Mouse (Mus musculus) liver (tissue): ENCODE measurements around the gene Fut9.

ENCODE experiments used
- DNase-seq: peaks from one replicate; pipeline ENCODE4 v3.0.0-alpha.2; 2020; ENCODE audit warnings: mixed read lengths

The Fut9 gene

GRCm38 (mm10) chr4:25799476-25800283, at the start of gene Fut9:
TSS of gene Fut9 (minus strand) at chr4:25800244.
- peak; percentile 6 for DNase-seq

- no peak for DNase-seq
Observed at GRCm38 (mm10) chr4:25815783-25816182, 15.7 kb upstream of the Fut9 start.

DNA sequence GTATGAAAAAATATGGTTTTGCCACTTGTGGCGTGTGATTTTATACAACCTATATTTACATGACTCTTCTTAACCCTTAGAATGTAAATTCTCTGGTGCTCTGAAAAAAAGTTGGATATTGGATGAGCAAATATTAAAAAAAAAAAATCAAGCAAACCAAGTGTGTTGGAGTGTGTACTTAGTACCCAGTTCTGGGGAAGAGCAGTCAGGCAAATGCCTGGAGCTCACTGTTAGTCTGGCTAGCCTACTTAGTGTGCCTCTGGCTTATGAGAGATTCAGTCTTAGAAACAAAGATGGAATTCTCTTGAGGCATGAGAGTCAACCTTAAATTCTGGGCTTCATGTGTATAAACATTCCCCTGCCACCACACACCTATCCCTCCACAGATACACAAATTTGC, 13.3 kb upstream of the Fut9 start:
- DNase-seq: no peak

- no peak for DNase-seq
Observed at GRCm38 (mm10) chr4:25810058-25810457, 10.0 kb upstream of the Fut9 start.

DNA sequence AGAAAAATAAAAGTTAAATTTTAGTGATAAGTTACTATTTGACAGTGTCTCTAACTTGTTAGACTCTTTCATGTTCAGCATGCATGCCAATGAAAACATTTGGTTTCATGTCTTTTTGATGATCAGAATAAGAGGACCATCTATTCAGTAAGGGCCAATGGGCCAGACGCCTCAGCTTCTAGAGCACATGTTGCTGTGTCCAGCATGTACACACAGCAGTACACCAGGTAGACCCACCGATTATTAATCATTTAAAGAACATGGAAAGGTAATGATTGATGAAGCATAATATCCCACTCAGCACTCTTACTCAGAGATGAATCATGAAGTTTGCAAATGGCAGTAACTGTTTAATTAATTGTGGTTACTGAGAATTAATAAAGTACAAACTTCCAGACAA, 1.7 kb upstream of the Fut9 start:
- DNase-seq: no peak

DNA sequence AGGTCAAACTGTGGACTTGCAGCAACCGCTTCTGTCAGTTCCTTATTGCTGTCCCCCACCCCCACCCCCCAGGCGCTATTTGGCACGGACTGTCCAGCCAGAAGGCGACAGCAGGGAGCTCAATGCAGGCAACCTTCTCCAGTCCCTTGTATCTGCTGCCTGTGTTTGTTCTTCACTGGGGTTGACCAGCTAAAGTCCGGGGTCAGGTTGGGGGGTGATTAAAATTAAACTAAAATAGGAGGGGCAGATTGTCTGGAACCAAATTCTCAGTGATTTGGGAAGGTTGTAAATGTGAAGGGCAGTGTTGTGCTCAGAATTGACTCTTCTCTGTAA, 206 bp upstream of the Fut9 start:
- no peak for DNase-seq

GRCm38 (mm10) chr4:25799051-25799475, 981 bp downstream of the Fut9 start:
- DNase-seq: no peak

DNA sequence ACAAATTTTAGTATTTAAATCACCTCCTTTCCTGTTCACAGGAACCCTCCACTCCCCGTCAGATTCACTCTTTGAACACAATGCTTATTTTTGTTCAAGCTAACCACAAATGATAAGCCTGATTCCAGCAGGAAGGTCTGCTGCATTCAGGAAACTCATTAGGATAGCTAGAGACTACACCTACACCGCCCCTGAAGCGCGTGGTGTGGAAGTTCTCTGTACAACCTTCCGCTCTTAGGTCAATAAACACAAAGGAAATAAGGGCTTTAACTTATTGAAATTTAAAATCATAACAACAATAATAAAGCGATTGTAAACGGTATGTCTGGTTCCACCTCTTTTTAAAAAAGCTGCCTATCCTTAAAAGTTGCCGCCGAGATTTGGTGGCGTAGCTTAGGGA, 1.6 kb downstream of the Fut9 start:
- DNase-seq: no peak

- no peak for DNase-seq
Observed at GRCm38 (mm10) chr4:25796149-25796548, 3.9 kb downstream of the Fut9 start.

- no peak for DNase-seq
Observed at GRCm38 (mm10) chr4:25785276-25785675, 14.8 kb downstream of the Fut9 start.

DNA sequence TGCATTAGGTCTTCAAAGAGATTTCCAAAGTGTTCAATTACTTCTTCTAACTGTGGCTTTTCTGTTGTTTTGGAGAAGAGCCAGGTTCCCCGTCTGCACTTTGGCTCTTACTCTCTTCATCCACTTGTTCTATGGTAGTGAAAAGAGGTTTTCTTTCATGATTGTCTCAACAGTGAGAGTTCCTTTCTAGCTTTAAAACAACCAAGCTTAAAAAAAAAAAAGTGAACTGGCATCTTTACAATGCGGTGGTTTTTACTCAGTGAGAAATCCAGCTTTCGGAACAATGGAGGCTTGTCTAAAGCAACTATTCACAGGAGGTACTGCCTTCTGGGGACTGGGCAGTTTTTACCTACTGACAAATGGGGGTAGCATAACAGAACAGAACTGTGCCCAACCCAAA, 31.4 kb downstream of the Fut9 start:
- no peak for DNase-seq

- no peak for DNase-seq
Observed at GRCm38 (mm10) chr4:25763091-25763490, 37.0 kb downstream of the Fut9 start.

DNA sequence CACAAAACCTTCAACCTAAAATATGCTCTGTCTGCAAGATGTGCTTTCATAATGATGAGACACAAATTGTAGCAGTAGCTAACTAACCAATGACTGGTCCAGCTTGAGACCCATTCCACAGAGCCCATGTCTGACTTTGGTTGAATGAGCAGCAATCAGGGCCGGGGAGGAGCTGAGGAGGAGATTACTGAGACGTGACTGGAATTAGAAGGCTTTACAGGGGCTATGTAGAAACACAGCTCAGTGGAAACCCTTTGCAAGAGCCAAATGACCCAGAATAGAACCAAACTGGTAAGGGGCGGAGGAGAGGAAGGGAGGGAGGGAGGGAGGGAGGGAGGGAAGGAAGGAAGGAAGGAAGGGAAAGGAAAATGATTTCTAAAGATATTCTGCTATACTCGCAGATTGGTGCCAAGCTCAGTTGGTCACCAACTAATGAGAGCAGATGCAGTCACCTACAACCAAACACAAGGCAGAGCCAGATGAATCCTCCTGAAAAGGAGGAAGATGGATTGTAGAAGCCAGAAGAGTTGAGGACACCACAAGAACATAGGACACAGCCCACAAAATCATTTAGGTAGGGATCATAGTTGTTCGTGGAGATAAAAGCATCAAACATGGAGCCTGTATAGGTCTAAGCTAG, 42.0 kb downstream of the Fut9 start:
- no peak for DNase-seq

DNA sequence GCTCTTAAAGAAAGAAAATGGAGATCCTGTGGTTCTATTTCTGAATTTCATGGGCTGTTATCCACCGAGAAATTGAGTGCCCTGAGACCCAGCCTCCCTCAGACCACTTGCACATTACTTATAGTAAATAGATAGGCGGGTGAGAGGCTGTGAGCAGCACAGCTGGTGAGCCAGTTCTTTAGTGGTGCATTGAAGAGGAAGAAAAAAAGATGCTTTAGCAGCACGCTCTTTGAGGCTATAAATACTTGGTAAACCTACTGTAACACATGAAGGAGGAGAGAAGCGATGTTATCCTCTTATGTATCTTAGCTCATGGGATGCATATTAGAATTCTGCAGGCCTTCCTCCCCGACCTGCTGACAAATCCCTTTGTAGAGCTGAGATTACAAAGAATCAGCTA, 58.5 kb downstream of the Fut9 start:
- DNase-seq: no peak

- DNase-seq: no peak
Observed at GRCm38 (mm10) chr4:25738782-25739181, 61.3 kb downstream of the Fut9 start.

- no peak for DNase-seq
Observed at GRCm38 (mm10) chr4:25721576-25721975, 78.5 kb downstream of the Fut9 start.

- no peak for DNase-seq
Observed at GRCm38 (mm10) chr4:25713907-25714306, 86.1 kb downstream of the Fut9 start.

- no peak for DNase-seq
Observed at GRCm38 (mm10) chr4:25684976-25685375, 115.1 kb downstream of the Fut9 start.

- no peak for DNase-seq
Observed at GRCm38 (mm10) chr4:25664196-25664595, 135.8 kb downstream of the Fut9 start.

GRCm38 (mm10) chr4:25661204-25661727, 138.8 kb downstream of the Fut9 start:
- DNase-seq: no peak

DNA sequence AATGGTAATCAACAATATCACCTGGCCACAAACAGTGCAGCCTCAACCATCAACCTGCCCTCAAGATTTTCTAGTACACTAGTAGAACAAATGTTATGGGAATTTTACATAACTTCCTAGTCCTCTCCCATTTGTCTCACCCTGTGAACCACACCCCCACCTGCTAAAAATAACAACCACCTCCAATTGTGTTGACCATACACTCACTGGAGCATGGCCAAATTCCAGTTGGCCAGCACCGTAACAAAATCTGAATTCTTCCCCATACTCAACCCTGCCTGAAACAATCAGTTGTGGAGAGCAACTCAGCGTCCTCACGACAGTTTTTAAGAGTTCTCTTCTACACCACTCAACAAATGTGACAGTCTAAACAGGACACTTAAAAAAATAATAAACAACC, 141.3 kb downstream of the Fut9 start:
- DNase-seq: no peak

GRCm38 (mm10) chr4:25651902-25652301, 148.1 kb downstream of the Fut9 start:
- no peak for DNase-seq

GRCm38 (mm10) chr4:25648107-25648506, 151.9 kb downstream of the Fut9 start:
- no peak for DNase-seq

DNA sequence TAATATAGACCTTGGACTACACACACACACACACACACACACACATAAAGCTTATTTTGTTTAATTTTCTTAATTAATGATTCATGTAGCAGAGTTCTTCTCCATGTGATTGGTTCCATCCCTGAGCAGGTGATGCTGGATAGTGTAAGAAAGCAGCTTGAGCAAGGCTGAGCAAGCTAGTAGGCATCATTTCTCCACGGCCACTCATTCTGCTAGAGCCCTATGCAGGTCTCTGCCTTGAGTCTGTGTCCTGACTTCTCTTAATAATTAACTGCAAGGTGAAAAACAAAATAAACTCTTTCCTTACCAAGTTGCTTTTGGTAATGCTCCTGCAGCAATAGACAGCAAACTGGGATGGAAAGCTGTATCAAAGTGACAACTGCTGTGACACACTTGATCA, 152.5 kb downstream of the Fut9 start:
- no peak for DNase-seq
